Mouse (Mus musculus): ENCODE results near the gene Cdipt. TPM values are rescaled to one million over a fixed set of nuclear protein-coding genes. Genes with fewer than 3 reads are reported as not detected.

Gene Cdipt
- polyA plus RNA-seq (2014; fragmentation: Nextera tagmentation; extraction: Ambion mirVana) = 62.8 and 63.0 TPM in 2 replicates

- Histone ChIP-seq H3K4me1 (ENCODE audit: control insufficient read depth, insufficient read depth, low read length) (peaks cover 5% of the 10 kb centered on the region), H3K9ac (ENCODE audit: low read depth, low read length) (peak within 1 kb of the TSS; percentile 98), H3K9me3 (replicated peaks; ENCODE audit: control insufficient read depth, low read length) (no peaks in the 10 kb centered on the region), H3K4me2 (peak within 1 kb of the TSS; percentile 92), H3K27ac (ENCODE audit: low read depth, low read length) (peak within 1 kb of the TSS; percentile 94), H3K4me3 (ENCODE audit: low read depth, low read length) (peak within 1 kb of the TSS; percentile 91), H3K27me3 (ENCODE audit: control insufficient read depth, insufficient read depth, low read length) (no peaks in the 10 kb centered on the region), H3K36me3 (ENCODE audit: control insufficient read depth, insufficient read depth, low read length) (peaks cover 17% of the 10 kb centered on the region; the same call in 1 of the 2 replicates)
- no peak for ATAC-seq (replicated peaks; ENCODE audit: insufficient number of reproducible peaks, low FRiP score, low TSS enrichment)
- 10% methylated on average over 1 of the region's 1 CpGs for WGBS (ENCODE audit: insufficient replicate concordance)
Measured at GRCm38 (mm10) chr7:126975893-126975949, at the start of gene Cdipt. Cdipt (plus strand) TSS chr7:126975914.

GRCm38 (mm10) chr7:126926299-126926698 is 49.4 kb upstream of the Cdipt start:
- Histone ChIP-seq H3K9me3 (replicated peaks; ENCODE audit: control insufficient read depth, low read length) (no peaks in the 10 kb centered on the region), H3K4me2 (no peak overlapping the region), H3K4me1 (ENCODE audit: control insufficient read depth, insufficient read depth, low read length) (peaks cover 4% of the 10 kb centered on the region; the same call in 1 of the 2 replicates), H3K4me3 (ENCODE audit: low read depth, low read length) (no peak overlapping the region), H3K36me3 (ENCODE audit: control insufficient read depth, insufficient read depth, low read length) (no peaks in the 10 kb centered on the region), H3K27me3 (ENCODE audit: control insufficient read depth, insufficient read depth, low read length) (no peaks in the 10 kb centered on the region), H3K27ac (ENCODE audit: low read depth, low read length) (no peak overlapping the region), H3K9ac (ENCODE audit: low read depth, low read length) (no peak overlapping the region)
- WGBS (ENCODE audit: insufficient replicate concordance) = 28% methylated on average over 3 of the region's 3 CpGs
- no peak for ATAC-seq (replicated peaks; ENCODE audit: insufficient number of reproducible peaks, low FRiP score, low TSS enrichment)

- H3K9me3 ChIP-seq (replicated peaks; ENCODE audit: control insufficient read depth, low read length) = no peaks in the 10 kb centered on the region
- H3K4me3 ChIP-seq (ENCODE audit: low read depth, low read length) = peak within 1 kb of the TSS; percentile 85
- H3K27me3 ChIP-seq (ENCODE audit: control insufficient read depth, insufficient read depth, low read length) = no peaks in the 10 kb centered on the region
- H3K36me3 ChIP-seq (ENCODE audit: control insufficient read depth, insufficient read depth, low read length) = no peaks in the 10 kb centered on the region
- H3K4me2 ChIP-seq = peak within 1 kb of the TSS; percentile 98
- peaks cover 4% of the 10 kb centered on the region; the same call in 1 of the 2 replicates for H3K4me1 ChIP-seq (ENCODE audit: control insufficient read depth, insufficient read depth, low read length)
- WGBS (ENCODE audit: insufficient replicate concordance) = 3% methylated on average over 56 of the region's 56 CpGs
- H3K9ac ChIP-seq (ENCODE audit: low read depth, low read length) = peak within 1 kb of the TSS; percentile 90
- peak; percentile 93 for ATAC-seq (replicated peaks; ENCODE audit: insufficient number of reproducible peaks, low FRiP score, low TSS enrichment)
- H3K27ac ChIP-seq (ENCODE audit: low read depth, low read length) = peak within 1 kb of the TSS; percentile 80
Measured at GRCm38 (mm10) chr7:126928384-126929037, 47.2 kb upstream of the Cdipt start, which contains the start of gene Kctd13. Kctd13 (plus strand) TSS chr7:126928879.

- H3K9ac ChIP-seq (ENCODE audit: low read depth, low read length) = peak overlapping the region; percentile 90
- peak overlapping the region; percentile 98 for H3K4me2 ChIP-seq
- peak overlapping the region; percentile 80 for H3K27ac ChIP-seq (ENCODE audit: low read depth, low read length)
- H3K4me3 ChIP-seq (ENCODE audit: low read depth, low read length) = peak overlapping the region; percentile 85
- 1% methylated on average over 27 of the region's 27 CpGs for WGBS (ENCODE audit: insufficient replicate concordance)
- H3K36me3 ChIP-seq (ENCODE audit: control insufficient read depth, insufficient read depth, low read length) = no peaks in the 10 kb centered on the region
- peaks cover 4% of the 10 kb centered on the region; the same call in 1 of the 2 replicates for H3K4me1 ChIP-seq (ENCODE audit: control insufficient read depth, insufficient read depth, low read length)
- ATAC-seq (replicated peaks; ENCODE audit: insufficient number of reproducible peaks, low FRiP score, low TSS enrichment) = peak; percentile 31
- H3K9me3 ChIP-seq (replicated peaks; ENCODE audit: control insufficient read depth, low read length) = no peaks in the 10 kb centered on the region
- H3K27me3 ChIP-seq (ENCODE audit: control insufficient read depth, insufficient read depth, low read length) = no peaks in the 10 kb centered on the region
Measured at GRCm38 (mm10) chr7:126929046-126929445, 46.7 kb upstream of the Cdipt start.

GRCm38 (mm10) chr7:126932652-126933051 is 43.1 kb upstream of the Cdipt start:
- Histone ChIP-seq H3K9me3 (replicated peaks; ENCODE audit: control insufficient read depth, low read length) (no peaks in the 10 kb centered on the region), H3K4me1 (ENCODE audit: control insufficient read depth, insufficient read depth, low read length) (peaks cover 4% of the 10 kb centered on the region; the same call in 1 of the 2 replicates), H3K27ac (ENCODE audit: low read depth, low read length) (no peak overlapping the region), H3K9ac (ENCODE audit: low read depth, low read length) (no peak overlapping the region), H3K4me2 (no peak overlapping the region), H3K4me3 (ENCODE audit: low read depth, low read length) (no peak overlapping the region), H3K27me3 (ENCODE audit: control insufficient read depth, insufficient read depth, low read length) (no peaks in the 10 kb centered on the region), H3K36me3 (ENCODE audit: control insufficient read depth, insufficient read depth, low read length) (0 out of 2 replicates have a peak, but pooled peaks cover 6% of the 10 kb centered on the region)
- 82% methylated on average over 2 of the region's 2 CpGs for WGBS (ENCODE audit: insufficient replicate concordance)
- ATAC-seq (replicated peaks; ENCODE audit: insufficient number of reproducible peaks, low FRiP score, low TSS enrichment) = no peak

- no peak overlapping the region for H3K4me3 ChIP-seq (ENCODE audit: low read depth, low read length)
Measured at GRCm38 (mm10) chr7:126941171-126941570, 34.5 kb upstream of the Cdipt start.

GRCm38 (mm10) chr7:126941801-126942200 is 33.9 kb upstream of the Cdipt start:
- Histone ChIP-seq H3K9ac (ENCODE audit: low read depth, low read length) (no peak overlapping the region), H3K27ac (ENCODE audit: low read depth, low read length) (no peak overlapping the region), H3K4me3 (ENCODE audit: low read depth, low read length) (no peak overlapping the region), H3K27me3 (ENCODE audit: control insufficient read depth, insufficient read depth, low read length) (no peaks in the 10 kb centered on the region), H3K4me2 (no peak overlapping the region), H3K36me3 (ENCODE audit: control insufficient read depth, insufficient read depth, low read length) (0 out of 2 replicates have a peak, but pooled peaks cover 8% of the 10 kb centered on the region), H3K4me1 (ENCODE audit: control insufficient read depth, insufficient read depth, low read length) (no peaks in the 10 kb centered on the region), H3K9me3 (replicated peaks; ENCODE audit: control insufficient read depth, low read length) (no peaks in the 10 kb centered on the region)
- WGBS (ENCODE audit: insufficient replicate concordance) = 79% methylated on average over 5 of the region's 5 CpGs
- ATAC-seq (replicated peaks; ENCODE audit: insufficient number of reproducible peaks, low FRiP score, low TSS enrichment) = no peak

More at GRCm38 (mm10) chr7:126941171-126941570, 34.5 kb upstream of the Cdipt start:
- H3K36me3 ChIP-seq (ENCODE audit: control insufficient read depth, insufficient read depth, low read length) = 0 out of 2 replicates have a peak, but pooled peaks cover 8% of the 10 kb centered on the region
- H3K9me3 ChIP-seq (replicated peaks; ENCODE audit: control insufficient read depth, low read length) = no peaks in the 10 kb centered on the region
- H3K4me1 ChIP-seq (ENCODE audit: control insufficient read depth, insufficient read depth, low read length) = no peaks in the 10 kb centered on the region
- no peak overlapping the region for H3K4me2 ChIP-seq
- ATAC-seq (replicated peaks; ENCODE audit: insufficient number of reproducible peaks, low FRiP score, low TSS enrichment) = no peak
- no peaks in the 10 kb centered on the region for H3K27me3 ChIP-seq (ENCODE audit: control insufficient read depth, insufficient read depth, low read length)
- no peak overlapping the region; the same call in 1 of the 2 replicates for H3K9ac ChIP-seq (ENCODE audit: low read depth, low read length)
- no peak overlapping the region for H3K27ac ChIP-seq (ENCODE audit: low read depth, low read length)
- WGBS (ENCODE audit: insufficient replicate concordance) = 42% methylated on average over 6 of the region's 6 CpGs

- Histone ChIP-seq H3K9me3 (replicated peaks; ENCODE audit: control insufficient read depth, low read length) (no peaks in the 10 kb centered on the region), H3K4me2 (no peak overlapping the region), H3K36me3 (ENCODE audit: control insufficient read depth, insufficient read depth, low read length) (no peaks in the 10 kb centered on the region), H3K27ac (ENCODE audit: low read depth, low read length) (no peak overlapping the region), H3K9ac (ENCODE audit: low read depth, low read length) (no peak overlapping the region), H3K27me3 (ENCODE audit: control insufficient read depth, insufficient read depth, low read length) (peaks cover 29% of the 10 kb centered on the region), H3K4me1 (ENCODE audit: control insufficient read depth, insufficient read depth, low read length) (peaks cover 13% of the 10 kb centered on the region), H3K4me3 (ENCODE audit: low read depth, low read length) (no peak overlapping the region)
- no peak for ATAC-seq (replicated peaks; ENCODE audit: insufficient number of reproducible peaks, low FRiP score, low TSS enrichment)
- 44% methylated on average over 3 of the region's 3 CpGs for WGBS (ENCODE audit: insufficient replicate concordance)
Measured at GRCm38 (mm10) chr7:126946530-126946929, 29.2 kb upstream of the Cdipt start.

- H3K4me2 ChIP-seq = no peak overlapping the region
- peaks cover 48% of the 10 kb centered on the region for H3K27me3 ChIP-seq (ENCODE audit: control insufficient read depth, insufficient read depth, low read length)
- no peak overlapping the region for H3K4me3 ChIP-seq (ENCODE audit: low read depth, low read length)
- no peak overlapping the region for H3K27ac ChIP-seq (ENCODE audit: low read depth, low read length)
- H3K9ac ChIP-seq (ENCODE audit: low read depth, low read length) = no peak overlapping the region
- H3K4me1 ChIP-seq (ENCODE audit: control insufficient read depth, insufficient read depth, low read length) = peaks cover 13% of the 10 kb centered on the region
- no peaks in the 10 kb centered on the region for H3K36me3 ChIP-seq (ENCODE audit: control insufficient read depth, insufficient read depth, low read length)
- no peaks in the 10 kb centered on the region for H3K9me3 ChIP-seq (replicated peaks; ENCODE audit: control insufficient read depth, low read length)
- ATAC-seq (replicated peaks; ENCODE audit: insufficient number of reproducible peaks, low FRiP score, low TSS enrichment) = no peak
- WGBS (ENCODE audit: insufficient replicate concordance) = 66% methylated on average over 10 of the region's 10 CpGs
Measured at GRCm38 (mm10) chr7:126948626-126949025, 27.1 kb upstream of the Cdipt start.

Measured in heart, embryonic 11.5 days (tissue).